Mouse (Mus musculus) lung, embryonic 15.5 days (tissue): ENCODE measurements around the gene Osm. TPM values are rescaled to one million over a fixed set of nuclear protein-coding genes. Genes with fewer than 3 reads are reported as not detected.

Experiments used
- ATAC-seq: fragments of 200-750 bp; cut with Nextera tagmentation; 2 replicates; pipeline ENCODE4 v1.8.0; 2017; ENCODE audit warnings: moderate number of reproducible peaks, borderline replicate concordance; ENCODE audit not compliant: low FRiP score, low TSS enrichment; ENCODE audit errors: extremely low read depth
- H3K27ac ChIP-seq: fragments of 300-500 bp; sonication (generic); 2 replicates; pipeline ENCODE4 v1.5.1; 2015; ENCODE audit warnings: moderate library complexity, mild to moderate bottlenecking, inconsistent platforms
- H3K27me3 ChIP-seq: fragments of 300-500 bp; sonication (generic); 2 replicates; pipeline ENCODE4 v1.6.1; 2015; ENCODE audit warnings: inconsistent platforms
- H3K36me3 ChIP-seq: fragments of 300-500 bp; sonication (generic); 2 replicates; pipeline ENCODE4 v1.6.1; 2015; ENCODE audit warnings: inconsistent platforms
- H3K4me1 ChIP-seq: fragments of 300-500 bp; sonication (generic); 2 replicates; pipeline ENCODE4 v1.6.1; 2015; ENCODE audit warnings: inconsistent platforms
- H3K4me2 ChIP-seq: fragments of 300-500 bp; sonication (generic); 2 replicates; pipeline ENCODE4 v1.6.1; 2015; ENCODE audit warnings: inconsistent platforms, mild to moderate bottlenecking, moderate library complexity
- H3K4me3 ChIP-seq: fragments of 300-500 bp; sonication (generic); 2 replicates; pipeline ENCODE4 v1.5.1; 2015; ENCODE audit warnings: mild to moderate bottlenecking, inconsistent platforms
- H3K9ac ChIP-seq: fragments of 300-500 bp; sonication (generic); 2 replicates; pipeline ENCODE4 v1.6.1; 2015; ENCODE audit warnings: inconsistent platforms
- H3K9me3 ChIP-seq: fragments of 300-500 bp; sonication (generic); 2 replicates; pipeline ENCODE4 v1.6.1; 2016; ENCODE audit warnings: inconsistent platforms
- WGBS: fragments of 180-500 bp; shearing (Covaris S2); methylation state at CpG from one replicate; pipeline ENCODE4 v1.1.7; 2015; 5-methylcytosine and 5-hydroxymethylcytosine counted together
- polyA plus RNA-seq: library from polyadenylated mRNA; unstranded; fragments of >200 nt; fragmentation: Nextera tagmentation; extraction: Ambion mirVana; gene quantifications from 2 replicates; pipeline ENCODE4 v1.2.1, GENCODE M21; 2015

Osm gene
- polyA plus RNA-seq, 1 experiment from 2014 or later = 0.22 TPM

GRCm38 (mm10) chr11:4202995-4203704 is 33.1 kb upstream of the Osm start:
- Histone ChIP-seq H3K27ac (0 out of 2 replicates have a peak overlapping the region, but pooled peaks have one; percentile 32), H3K4me1 (peaks cover 12% of the 10 kb centered on the region; the same call in 1 of the 2 replicates), H3K27me3 (no peaks in the 10 kb centered on the region), H3K9me3 (no peaks in the 10 kb centered on the region), H3K4me2 (no peak overlapping the region), H3K36me3 (peaks cover 7% of the 10 kb centered on the region), H3K4me3 (no peak overlapping the region), H3K9ac (no peak overlapping the region)
- no peak for ATAC-seq
- 69% methylated on average over 12 of the region's 12 CpGs for WGBS

GRCm38 (mm10) chr11:4203705-4204074 is 32.5 kb upstream of the Osm start:
- no peaks in the 10 kb centered on the region for H3K9me3 ChIP-seq
- H3K27ac ChIP-seq = 0 out of 2 replicates have a peak overlapping the region, but pooled peaks have one; percentile 32
- H3K4me3 ChIP-seq = no peak overlapping the region
- ATAC-seq = no peak
- H3K4me1 ChIP-seq = peaks cover 12% of the 10 kb centered on the region; the same call in 1 of the 2 replicates
- 28% methylated on average over 2 of the region's 2 CpGs for WGBS
- H3K27me3 ChIP-seq = no peaks in the 10 kb centered on the region
- H3K36me3 ChIP-seq = peaks cover 13% of the 10 kb centered on the region
- H3K9ac ChIP-seq = no peak overlapping the region
- H3K4me2 ChIP-seq = no peak overlapping the region

- H3K9me3 ChIP-seq = no peaks in the 10 kb centered on the region
- H3K9ac ChIP-seq = no peak overlapping the region
- peak overlapping the region; percentile 29; the same call in 1 of the 2 replicates for H3K27ac ChIP-seq
- no peak overlapping the region for H3K4me3 ChIP-seq
- peaks cover 13% of the 10 kb centered on the region for H3K36me3 ChIP-seq
- 68% methylated on average over 5 of the region's 5 CpGs for WGBS
- no peak for ATAC-seq
- H3K27me3 ChIP-seq = no peaks in the 10 kb centered on the region
- H3K4me1 ChIP-seq = peaks cover 12% of the 10 kb centered on the region; the same call in 1 of the 2 replicates
- no peak overlapping the region for H3K4me2 ChIP-seq
Observed at GRCm38 (mm10) chr11:4205097-4205655, 31.0 kb upstream of the Osm start.

GRCm38 (mm10) chr11:4205951-4206350 is 30.3 kb upstream of the Osm start:
- ATAC-seq = no peak
- Histone ChIP-seq H3K4me2 (no peak overlapping the region), H3K27me3 (no peaks in the 10 kb centered on the region), H3K9ac (no peak overlapping the region), H3K4me1 (peaks cover 12% of the 10 kb centered on the region; the same call in 1 of the 2 replicates), H3K9me3 (no peaks in the 10 kb centered on the region), H3K27ac (no peak overlapping the region), H3K36me3 (peaks cover 19% of the 10 kb centered on the region), H3K4me3 (no peak overlapping the region)
- 85% methylated on average over 7 of the region's 7 CpGs for WGBS

- peaks cover 12% of the 10 kb centered on the region; the same call in 1 of the 2 replicates for H3K4me1 ChIP-seq
- H3K9me3 ChIP-seq = no peaks in the 10 kb centered on the region
- no peak overlapping the region for H3K4me2 ChIP-seq
- no peak overlapping the region for H3K27ac ChIP-seq
- H3K9ac ChIP-seq = no peak overlapping the region
- ATAC-seq = no peak
- H3K36me3 ChIP-seq = peaks cover 20% of the 10 kb centered on the region
- H3K27me3 ChIP-seq = no peaks in the 10 kb centered on the region
- no peak overlapping the region for H3K4me3 ChIP-seq
- WGBS = 55% methylated on average over 6 of the region's 6 CpGs
Observed at GRCm38 (mm10) chr11:4206563-4206962, 29.7 kb upstream of the Osm start.

- ATAC-seq = no peak
- H3K9ac ChIP-seq = no peak overlapping the region
- no peak overlapping the region for H3K4me3 ChIP-seq
- H3K4me2 ChIP-seq = no peak overlapping the region
- H3K36me3 ChIP-seq = peaks cover 25% of the 10 kb centered on the region
- no peaks in the 10 kb centered on the region for H3K9me3 ChIP-seq
- no peaks in the 10 kb centered on the region for H3K27me3 ChIP-seq
- H3K27ac ChIP-seq = no peak overlapping the region
- WGBS = 89% methylated on average over 9 of the region's 9 CpGs
- H3K4me1 ChIP-seq = 0 out of 2 replicates have a peak, but pooled peaks cover 5% of the 10 kb centered on the region
Observed at GRCm38 (mm10) chr11:4207655-4208054, 28.6 kb upstream of the Osm start.

GRCm38 (mm10) chr11:4209556-4209955 is 26.7 kb upstream of the Osm start:
- no peaks in the 10 kb centered on the region for H3K27me3 ChIP-seq

GRCm38 (mm10) chr11:4210786-4211185 is 25.4 kb upstream of the Osm start:
- H3K27ac ChIP-seq = no peak overlapping the region
- H3K36me3 ChIP-seq = peaks cover 44% of the 10 kb centered on the region
- no peak overlapping the region for H3K4me2 ChIP-seq
- no peak overlapping the region for H3K9ac ChIP-seq
- H3K27me3 ChIP-seq = no peaks in the 10 kb centered on the region
- H3K4me1 ChIP-seq = no peaks in the 10 kb centered on the region
- no peak overlapping the region for H3K4me3 ChIP-seq
- 36% methylated on average over 1 of the region's 1 CpGs for WGBS
- ATAC-seq = no peak
- H3K9me3 ChIP-seq = no peaks in the 10 kb centered on the region

More at GRCm38 (mm10) chr11:4209556-4209955, 26.7 kb upstream of the Osm start:
- Histone ChIP-seq H3K36me3 (peaks cover 39% of the 10 kb centered on the region), H3K4me1 (no peaks in the 10 kb centered on the region), H3K27ac (no peak overlapping the region), H3K4me2 (no peak overlapping the region), H3K9ac (no peak overlapping the region), H3K9me3 (no peaks in the 10 kb centered on the region), H3K4me3 (no peak overlapping the region)
- WGBS = 71% methylated on average over 5 of the region's 5 CpGs
- ATAC-seq = no peak

- Histone ChIP-seq H3K4me1 (peaks cover 8% of the 10 kb centered on the region; the same call in 1 of the 2 replicates), H3K36me3 (peaks cover 37% of the 10 kb centered on the region), H3K9me3 (no peaks in the 10 kb centered on the region), H3K27me3 (no peaks in the 10 kb centered on the region), H3K27ac (no peak overlapping the region), H3K4me3 (no peak overlapping the region), H3K4me2 (no peak overlapping the region), H3K9ac (no peak overlapping the region)
- 92% methylated on average over 10 of the region's 10 CpGs for WGBS
- ATAC-seq = no peak
Observed at GRCm38 (mm10) chr11:4213107-4213506, 23.1 kb upstream of the Osm start.

GRCm38 (mm10) chr11:4214572-4214971 is 21.6 kb upstream of the Osm start:
- peaks cover 31% of the 10 kb centered on the region for H3K36me3 ChIP-seq
- 93% methylated on average over 14 of the region's 14 CpGs for WGBS

GRCm38 (mm10) chr11:4215061-4215460 is 21.2 kb upstream of the Osm start:
- Histone ChIP-seq H3K36me3 (peaks cover 31% of the 10 kb centered on the region), H3K27me3 (peaks cover 10% of the 10 kb centered on the region; the same call in 1 of the 2 replicates), H3K4me1 (peaks cover 21% of the 10 kb centered on the region), H3K9me3 (no peaks in the 10 kb centered on the region), H3K9ac (no peak overlapping the region), H3K4me3 (no peak overlapping the region), H3K4me2 (no peak overlapping the region), H3K27ac (no peak overlapping the region)
- 75% methylated on average over 10 of the region's 10 CpGs for WGBS
- ATAC-seq = no peak

More at GRCm38 (mm10) chr11:4214572-4214971, 21.6 kb upstream of the Osm start:
- no peak overlapping the region for H3K9ac ChIP-seq
- ATAC-seq = no peak
- peaks cover 7% of the 10 kb centered on the region; the same call in 1 of the 2 replicates for H3K27me3 ChIP-seq
- H3K27ac ChIP-seq = no peak overlapping the region
- no peak overlapping the region for H3K4me2 ChIP-seq
- no peak overlapping the region for H3K4me3 ChIP-seq
- H3K9me3 ChIP-seq = no peaks in the 10 kb centered on the region
- peaks cover 21% of the 10 kb centered on the region for H3K4me1 ChIP-seq
